Mouse (Mus musculus): Measurements from ENCODE around the gene Cdiptos. TPM values are rescaled to one million over a fixed set of nuclear protein-coding genes. Genes with fewer than 3 reads are reported as not detected.

The Cdiptos gene
- polyA plus RNA-seq, 1 experiment from 2014 or later, result 1.2 TPM

GRCm38 (mm10) chr7:127008239-127009019, 32.5 kb upstream of the Cdiptos start:
- peak overlapping the region; percentile 36; the same call in 1 of the 2 replicates for H3K9ac ChIP-seq (ENCODE audit: low read length)
- H3K4me2 ChIP-seq (ENCODE audit: low read depth, low read length), result no peak overlapping the region

GRCm38 (mm10) chr7:127007313-127008024, 31.6 kb upstream of the Cdiptos start:
- H3K4me1 ChIP-seq (ENCODE audit: control insufficient read depth, insufficient read depth, low read length), result peaks cover 14% of the 10 kb centered on the region; the same call in 1 of the 2 replicates
- no peak overlapping the region for H3K9ac ChIP-seq (ENCODE audit: low read length)
- ATAC-seq (replicated peaks; ENCODE audit: extremely low read depth, insufficient read depth, low FRiP score), result no peak
- WGBS, result 81% methylated on average over 6 of the region's 6 CpGs
- H3K36me3 ChIP-seq (ENCODE audit: control insufficient read depth, insufficient read depth), result no peaks in the 10 kb centered on the region
- H3K4me3 ChIP-seq (ENCODE audit: low read length), result no peak overlapping the region
- no peaks in the 10 kb centered on the region for H3K27me3 ChIP-seq (ENCODE audit: control insufficient read depth, insufficient read depth, low read length)
- H3K9me3 ChIP-seq (replicated peaks; ENCODE audit: control insufficient read depth, low read length), result no peaks in the 10 kb centered on the region
- H3K27ac ChIP-seq (ENCODE audit: low read length), result no peak overlapping the region
- H3K4me2 ChIP-seq (ENCODE audit: low read depth, low read length), result no peak overlapping the region

More at GRCm38 (mm10) chr7:127008239-127009019, 32.5 kb upstream of the Cdiptos start:
- H3K4me3 ChIP-seq (ENCODE audit: low read length), result no peak overlapping the region
- H3K36me3 ChIP-seq (ENCODE audit: control insufficient read depth, insufficient read depth), result peaks cover 3% of the 10 kb centered on the region; the same call in 1 of the 2 replicates
- H3K27me3 ChIP-seq (ENCODE audit: control insufficient read depth, insufficient read depth, low read length), result no peaks in the 10 kb centered on the region
- ATAC-seq (replicated peaks; ENCODE audit: extremely low read depth, insufficient read depth, low FRiP score), result peak; percentile 80
- H3K9me3 ChIP-seq (replicated peaks; ENCODE audit: control insufficient read depth, low read length), result no peaks in the 10 kb centered on the region
- WGBS, result 31% methylated on average over 9 of the region's 9 CpGs
- H3K27ac ChIP-seq (ENCODE audit: low read length), result peak overlapping the region; percentile 74
- H3K4me1 ChIP-seq (ENCODE audit: control insufficient read depth, insufficient read depth, low read length), result peaks cover 17% of the 10 kb centered on the region

GRCm38 (mm10) chr7:127004122-127004875, 28.4 kb upstream of the Cdiptos start:
- Histone ChIP-seq H3K27ac (ENCODE audit: low read length) (no peak overlapping the region), H3K4me1 (ENCODE audit: control insufficient read depth, insufficient read depth, low read length) (peaks cover 14% of the 10 kb centered on the region; the same call in 1 of the 2 replicates), H3K9ac (ENCODE audit: low read length) (no peak overlapping the region), H3K4me2 (ENCODE audit: low read depth, low read length) (no peak overlapping the region), H3K27me3 (ENCODE audit: control insufficient read depth, insufficient read depth, low read length) (no peaks in the 10 kb centered on the region), H3K36me3 (ENCODE audit: control insufficient read depth, insufficient read depth) (no peaks in the 10 kb centered on the region), H3K4me3 (ENCODE audit: low read length) (no peak overlapping the region), H3K9me3 (replicated peaks; ENCODE audit: control insufficient read depth, low read length) (no peaks in the 10 kb centered on the region)
- ATAC-seq (replicated peaks; ENCODE audit: extremely low read depth, insufficient read depth, low FRiP score), result no peak
- WGBS, result 76% methylated on average over 4 of the region's 4 CpGs

- no peaks in the 10 kb centered on the region for H3K36me3 ChIP-seq (ENCODE audit: control insufficient read depth, insufficient read depth)
These were observed 27.7 kb upstream of the Cdiptos start for GRCm38 (mm10) chr7:127003620-127004019.

GRCm38 (mm10) chr7:126999568-126999967, 23.7 kb upstream of the Cdiptos start:
- 70% methylated on average over 10 of the region's 10 CpGs for WGBS
- Histone ChIP-seq H3K4me1 (ENCODE audit: control insufficient read depth, insufficient read depth, low read length) (no peaks in the 10 kb centered on the region), H3K36me3 (ENCODE audit: control insufficient read depth, insufficient read depth) (peaks cover 17% of the 10 kb centered on the region), H3K27me3 (ENCODE audit: control insufficient read depth, insufficient read depth, low read length) (no peaks in the 10 kb centered on the region), H3K4me2 (ENCODE audit: low read depth, low read length) (no peak overlapping the region), H3K4me3 (ENCODE audit: low read length) (no peak overlapping the region), H3K27ac (ENCODE audit: low read length) (no peak overlapping the region), H3K9ac (ENCODE audit: low read length) (no peak overlapping the region), H3K9me3 (replicated peaks; ENCODE audit: control insufficient read depth, low read length) (0 out of 2 replicates have a peak, but pooled peaks cover 3% of the 10 kb centered on the region)
- no peak for ATAC-seq (replicated peaks; ENCODE audit: extremely low read depth, insufficient read depth, low FRiP score)

More at GRCm38 (mm10) chr7:127003620-127004019, 27.7 kb upstream of the Cdiptos start:
- H3K9me3 ChIP-seq (replicated peaks; ENCODE audit: control insufficient read depth, low read length), result no peaks in the 10 kb centered on the region
- H3K4me3 ChIP-seq (ENCODE audit: low read length), result no peak overlapping the region
- ATAC-seq (replicated peaks; ENCODE audit: extremely low read depth, insufficient read depth, low FRiP score), result no peak
- no peak overlapping the region for H3K9ac ChIP-seq (ENCODE audit: low read length)
- no peak overlapping the region for H3K4me2 ChIP-seq (ENCODE audit: low read depth, low read length)
- H3K27ac ChIP-seq (ENCODE audit: low read length), result no peak overlapping the region
- 89% methylated on average over 5 of the region's 5 CpGs for WGBS
- H3K27me3 ChIP-seq (ENCODE audit: control insufficient read depth, insufficient read depth, low read length), result no peaks in the 10 kb centered on the region
- H3K4me1 ChIP-seq (ENCODE audit: control insufficient read depth, insufficient read depth, low read length), result peaks cover 10% of the 10 kb centered on the region; the same call in 1 of the 2 replicates

- no peak overlapping the region for H3K4me2 ChIP-seq (ENCODE audit: low read depth, low read length)
- H3K9ac ChIP-seq (ENCODE audit: low read length), result no peak overlapping the region
- H3K36me3 ChIP-seq (ENCODE audit: control insufficient read depth, insufficient read depth), result peaks cover 17% of the 10 kb centered on the region
- no peaks in the 10 kb centered on the region for H3K27me3 ChIP-seq (ENCODE audit: control insufficient read depth, insufficient read depth, low read length)
- 79% methylated on average over 4 of the region's 4 CpGs for WGBS
- ATAC-seq (replicated peaks; ENCODE audit: extremely low read depth, insufficient read depth, low FRiP score), result no peak
- H3K4me3 ChIP-seq (ENCODE audit: low read length), result no peak overlapping the region
- no peaks in the 10 kb centered on the region for H3K4me1 ChIP-seq (ENCODE audit: control insufficient read depth, insufficient read depth, low read length)
- no peak overlapping the region for H3K27ac ChIP-seq (ENCODE audit: low read length)
- H3K9me3 ChIP-seq (replicated peaks; ENCODE audit: control insufficient read depth, low read length), result 0 out of 2 replicates have a peak, but pooled peaks cover 3% of the 10 kb centered on the region
These were observed 20.6 kb upstream of the Cdiptos start for GRCm38 (mm10) chr7:126996449-126996848.

- Histone ChIP-seq H3K27me3 (ENCODE audit: control insufficient read depth, insufficient read depth, low read length) (no peaks in the 10 kb centered on the region), H3K9ac (ENCODE audit: low read length) (no peak overlapping the region), H3K9me3 (replicated peaks; ENCODE audit: control insufficient read depth, low read length) (no peaks in the 10 kb centered on the region), H3K4me1 (ENCODE audit: control insufficient read depth, insufficient read depth, low read length) (no peaks in the 10 kb centered on the region; the same call in 1 of the 2 replicates), H3K36me3 (ENCODE audit: control insufficient read depth, insufficient read depth) (no peaks in the 10 kb centered on the region), H3K4me2 (ENCODE audit: low read depth, low read length) (no peak overlapping the region), H3K4me3 (ENCODE audit: low read length) (no peak overlapping the region), H3K27ac (ENCODE audit: low read length) (no peak overlapping the region)
- 71% methylated on average over 8 of the region's 8 CpGs for whole genome bisulfite sequencing
- ATAC-seq (replicated peaks; ENCODE audit: extremely low read depth, insufficient read depth, low FRiP score), result no peak
These were observed 12.9 kb upstream of the Cdiptos start for GRCm38 (mm10) chr7:126988816-126989215.

- Histone ChIP-seq H3K27ac (ENCODE audit: low read length) (no peak overlapping the region), H3K4me3 (ENCODE audit: low read length) (no peak overlapping the region), H3K4me1 (ENCODE audit: control insufficient read depth, insufficient read depth, low read length) (no peaks in the 10 kb centered on the region; the same call in 1 of the 2 replicates), H3K9ac (ENCODE audit: low read length) (no peak overlapping the region), H3K4me2 (ENCODE audit: low read depth, low read length) (no peak overlapping the region), H3K36me3 (ENCODE audit: control insufficient read depth, insufficient read depth) (no peaks in the 10 kb centered on the region), H3K9me3 (replicated peaks; ENCODE audit: control insufficient read depth, low read length) (no peaks in the 10 kb centered on the region), H3K27me3 (ENCODE audit: control insufficient read depth, insufficient read depth, low read length) (no peaks in the 10 kb centered on the region)
- 42% methylated on average over 9 of the region's 9 CpGs for WGBS
- no peak for ATAC-seq (replicated peaks; ENCODE audit: extremely low read depth, insufficient read depth, low FRiP score)
These were observed 10.4 kb upstream of the Cdiptos start for GRCm38 (mm10) chr7:126986319-126986718.

Measured in heart, embryonic 16.5 days (tissue).